Mouse (Mus musculus) heart, postnatal 36 days (tissue): ENCODE measurements at regions not wholly inside any gene's neighbourhood (a gene's known extent, or its start where the extent isn't known, plus 50 kb on each side); places are given as distances from the start of the nearest gene placed in this dataset.
"Not testable (repeated sequence)": the region's sequence is repeated elsewhere in the genome, so short reads cannot be mapped to it uniquely, and the experiment has no call there.

Source experiments
- DNase-seq, 2 experiments: peaks; one replicate each; pipeline ENCODE4 v3.0.0; 2021 to 2022
- intact Hi-C: fragments of 180-260 bp; cut with DNase I; formaldehyde crosslinking; loops from one replicate; pipeline ENCODE4 v1.15.1; 2025

- intact Hi-C loops = no loop called here
- DNase-seq = no peak
These were observed 613.7 kb upstream of the Igfbp3 start for GRCm38 (mm10) chr11:7827402-7827801.

GRCm38 (mm10) chr11:7815750-7816149, 602.0 kb upstream of the Igfbp3 start:
- intact Hi-C loops = no loop called here
- peak; percentile 60 to 66 for DNase-seq

GRCm38 (mm10) chr11:7814556-7814955, 600.8 kb upstream of the Igfbp3 start:
- DNase-seq = no peak
- intact Hi-C loops = no loop called here

GRCm38 (mm10) chr11:7812436-7812835, 598.7 kb upstream of the Igfbp3 start:
- DNase-seq = no peak
- intact Hi-C loops = no loop called here

- no peak for DNase-seq
- intact Hi-C loops = no loop called here
These were observed 596.0 kb upstream of the Igfbp3 start for GRCm38 (mm10) chr11:7809741-7810140.

GRCm38 (mm10) chr11:7796373-7796772, 582.6 kb upstream of the Igfbp3 start:
- DNase-seq = no peak
- intact Hi-C loops = no loop called here

- intact Hi-C loops = no loop called here
These were observed 580.5 kb upstream of the Igfbp3 start for GRCm38 (mm10) chr11:7794206-7794605.

GRCm38 (mm10) chr11:7780476-7781112, 566.9 kb upstream of the Igfbp3 start:
- intact Hi-C loops = no loop called here
- DNase-seq = no peak

More at GRCm38 (mm10) chr11:7794206-7794605, 580.5 kb upstream of the Igfbp3 start:
- DNase-seq = no peak

- DNase-seq, intact Hi-C loops: not testable (repeated sequence)
These were observed 561.6 kb upstream of the Igfbp3 start for GRCm38 (mm10) chr11:7775361-7775760.

GRCm38 (mm10) chr11:7765303-7765702, 551.6 kb upstream of the Igfbp3 start:
- no peak for DNase-seq
- intact Hi-C loops = no loop called here

- DNase-seq = no peak
- intact Hi-C loops = no loop called here
These were observed 545.2 kb upstream of the Igfbp3 start for GRCm38 (mm10) chr11:7758862-7759467.
